Mouse (Mus musculus) gastrocnemius, adult 2 months (tissue): ENCODE measurements at regions not wholly inside any gene's neighbourhood (a gene's known extent, or its start where the extent isn't known, plus 50 kb on each side); places are given as distances from the start of the nearest gene placed in this dataset.

Experiments
- DNase-seq: peaks from one replicate; pipeline ENCODE4 v3.0.0; 2022
- H3K27ac ChIP-seq: fragments of 200-600 bp; 2 replicates; pipeline ENCODE4 v1.8.1; 2022; ENCODE audit warnings: mild to moderate bottlenecking
- H3K4me3 ChIP-seq: fragments of 200-600 bp; 2 replicates; pipeline ENCODE4 v1.8.1; 2022; ENCODE audit warnings: mild to moderate bottlenecking, moderate library complexity
- CTCF ChIP-seq: fragments of 200-600 bp; IDR thresholded peaks from 2 replicates; pipeline ENCODE4 v1.8.1; 2022; ENCODE audit warnings: antibody characterized with exemption, mild to moderate bottlenecking, moderate library complexity
- intact Hi-C: fragments of 180-260 bp; cut with DNase I; formaldehyde crosslinking; loops from one replicate; pipeline ENCODE4 v1.15.1; 2025

- DNase-seq, result no peak
- Histone ChIP-seq H3K4me3 (no peak overlapping the region), H3K27ac (no peak overlapping the region)
- no peak for TF ChIP-seq CTCF
- intact Hi-C loops, result no loop called here
These were observed 771.0 kb upstream of the Pcdh20 start for GRCm38 (mm10) chr14:89242159-89242558.

DNA sequence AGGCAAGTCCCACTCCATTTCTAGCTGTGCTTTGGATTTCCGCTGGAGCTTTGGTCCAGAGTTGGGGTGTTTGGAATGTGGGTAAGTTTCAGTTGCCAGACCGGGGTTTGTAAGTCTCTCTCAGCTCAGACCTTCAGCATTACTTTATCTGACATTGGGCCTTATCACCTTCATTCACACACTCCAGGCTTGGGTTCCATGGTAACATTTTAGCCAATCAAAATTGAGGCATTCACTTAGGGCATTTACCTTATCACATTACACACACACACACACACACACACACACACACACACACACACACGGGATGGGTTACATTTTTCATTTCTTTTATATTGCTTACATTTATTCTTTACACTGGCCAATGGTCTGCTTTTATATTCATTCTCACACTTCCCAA is 765.3 kb upstream of the Pcdh20 start:
- DNase-seq, result no peak
- intact Hi-C loops, result no loop called here

GRCm38 (mm10) chr14:89230482-89230881 is 759.3 kb upstream of the Pcdh20 start:
- intact Hi-C loops, result no loop called here
- Histone ChIP-seq H3K27ac (no peak overlapping the region), H3K4me3 (no peak overlapping the region)
- TF ChIP-seq CTCF, result no peak
- DNase-seq, result no peak

More for the DNA sequence above, 765.3 kb upstream of the Pcdh20 start:
- Histone ChIP-seq H3K4me3 (no peak overlapping the region), H3K27ac (no peak overlapping the region)
- no peak for TF ChIP-seq CTCF

GRCm38 (mm10) chr14:89217390-89217789 is 746.2 kb upstream of the Pcdh20 start:
- no peak overlapping the region for H3K4me3 ChIP-seq
- no peak for TF ChIP-seq CTCF
- H3K27ac ChIP-seq, result no peak overlapping the region
- intact Hi-C loops, result no loop called here
- no peak for DNase-seq

GRCm38 (mm10) chr14:89181386-89181979 is 710.3 kb upstream of the Pcdh20 start:
- Histone ChIP-seq H3K4me3 (no peak overlapping the region), H3K27ac (no peak overlapping the region)
- intact Hi-C loops, result loop anchor here (1.0 kb wide), 1 partner anchor 147 kb away; no protein-coding TSS in a partner anchor
- no peak for DNase-seq
- TF ChIP-seq CTCF, result peak; percentile 52

DNA sequence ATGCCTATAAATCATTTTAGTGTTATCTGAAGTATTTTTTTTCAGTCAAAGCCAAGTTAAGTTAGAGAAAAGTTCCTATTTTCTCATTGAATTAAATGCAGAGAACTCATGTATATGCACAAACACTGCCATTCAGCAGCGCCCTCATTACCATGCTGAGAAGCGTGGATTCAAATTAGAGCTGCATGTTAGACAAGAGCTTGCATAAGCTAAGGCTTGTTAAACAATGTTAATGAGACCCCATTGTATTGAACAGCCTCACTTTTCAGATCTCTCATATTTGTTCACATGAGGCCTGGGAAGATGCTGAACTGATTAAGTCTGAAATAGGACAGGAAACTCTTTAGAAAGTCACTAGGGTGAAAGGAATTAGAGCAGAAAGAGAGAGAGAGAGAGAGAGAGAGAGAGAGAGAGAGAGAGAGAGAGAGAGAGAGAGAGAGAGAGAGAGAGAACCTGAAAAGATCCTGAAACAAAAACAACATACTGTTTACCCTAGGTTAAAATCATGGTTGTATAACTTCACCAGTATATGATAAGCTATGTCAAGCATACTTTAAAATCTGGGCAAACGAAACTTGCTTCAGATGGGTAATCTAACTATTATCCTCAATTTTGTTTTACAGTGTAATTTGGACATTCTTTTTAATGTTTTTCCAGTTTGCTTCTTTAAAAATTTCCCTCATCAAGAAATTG is 671.9 kb upstream of the Pcdh20 start:
- DNase-seq, result no peak
- Histone ChIP-seq H3K4me3 (no peak overlapping the region), H3K27ac (no peak overlapping the region)
- intact Hi-C loops, result no loop called here
- TF ChIP-seq CTCF, result no peak

DNA sequence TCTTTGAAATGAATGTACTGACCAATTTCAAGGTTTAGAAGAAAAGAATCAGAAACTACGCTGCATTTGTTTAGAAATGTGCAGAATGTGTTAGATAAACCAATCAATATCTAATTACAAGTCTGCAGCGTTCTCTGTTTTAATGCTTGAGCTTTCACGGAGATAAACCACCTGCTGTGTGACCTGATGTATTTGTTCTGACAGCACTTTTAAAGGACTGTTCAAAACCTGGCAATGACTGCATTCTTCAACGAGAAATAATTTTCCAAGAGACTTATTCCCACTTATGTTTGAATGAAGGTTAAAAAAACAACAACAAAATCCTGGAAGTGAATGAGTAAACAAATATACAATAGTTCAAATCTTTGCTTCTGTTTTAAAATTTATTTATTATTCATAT is 628.1 kb upstream of the Pcdh20 start:
- intact Hi-C loops, result no loop called here
- no peak overlapping the region for H3K27ac ChIP-seq
- no peak for DNase-seq
- no peak for TF ChIP-seq CTCF
- no peak overlapping the region for H3K4me3 ChIP-seq

DNA sequence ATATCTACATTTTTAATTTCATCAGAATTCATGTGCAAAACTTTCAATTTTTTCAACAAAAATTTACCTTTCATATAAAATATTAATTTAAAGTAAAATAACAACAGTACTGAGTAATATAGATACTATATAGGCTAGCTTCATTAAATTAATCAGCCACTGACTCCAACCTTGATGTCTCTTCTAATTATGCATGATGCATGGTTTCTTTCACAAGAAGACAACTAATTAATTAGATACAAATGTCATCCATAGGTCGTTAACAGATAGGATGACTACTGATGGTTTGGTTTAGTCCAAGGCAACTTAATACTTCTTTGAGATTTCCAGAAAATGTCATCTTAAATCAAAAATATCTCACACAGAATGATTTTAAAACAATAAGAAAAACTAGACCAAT is 618.5 kb upstream of the Pcdh20 start:
- DNase-seq, result no peak
- no peak overlapping the region for H3K27ac ChIP-seq
- intact Hi-C loops, result no loop called here
- H3K4me3 ChIP-seq, result no peak overlapping the region
- no peak for TF ChIP-seq CTCF

- no peak for TF ChIP-seq CTCF
- Histone ChIP-seq H3K27ac (peak overlapping the region; percentile 61; the same call in 1 of the 2 replicates), H3K4me3 (no peak overlapping the region)
- intact Hi-C loops, result no loop called here
- DNase-seq, result no peak
These were observed 604.8 kb upstream of the Pcdh20 start for GRCm38 (mm10) chr14:89076014-89076413.

- intact Hi-C loops, result no loop called here
- no peak for TF ChIP-seq CTCF
- DNase-seq, result no peak
- no peak overlapping the region for H3K27ac ChIP-seq
- no peak overlapping the region for H3K4me3 ChIP-seq
These were observed 592.8 kb upstream of the Pcdh20 start for GRCm38 (mm10) chr14:89063971-89064370.

GRCm38 (mm10) chr14:89062583-89063436 is 591.6 kb upstream of the Pcdh20 start:
- DNase-seq, result no peak
- intact Hi-C loops, result no loop called here

GRCm38 (mm10) chr14:89061319-89061718 is 590.1 kb upstream of the Pcdh20 start:
- TF ChIP-seq CTCF, result no peak
- intact Hi-C loops, result no loop called here
- Histone ChIP-seq H3K4me3 (no peak overlapping the region), H3K27ac (no peak overlapping the region)
- no peak for DNase-seq

More at GRCm38 (mm10) chr14:89062583-89063436, 591.6 kb upstream of the Pcdh20 start:
- TF ChIP-seq CTCF, result no peak
- H3K27ac ChIP-seq, result no peak overlapping the region
- no peak overlapping the region for H3K4me3 ChIP-seq

- intact Hi-C loops, result loop anchor here (1.0 kb wide), 1 partner anchor 147 kb away; no protein-coding TSS in a partner anchor
- Histone ChIP-seq H3K27ac (no peak overlapping the region), H3K4me3 (no peak overlapping the region)
- no peak for DNase-seq
- peak; percentile 48 for TF ChIP-seq CTCF
These were observed 563.2 kb upstream of the Pcdh20 start for GRCm38 (mm10) chr14:89034390-89034789.
